Comparison of ENCODE assay signal across 9 mouse cellular contexts in genomic region chr6:81768669-81769537, GRCm38 (mm10).
A peak's percentile ranks its signal among the peaks of the same experiment; 100 is the strongest.
DNase-seq lines count a peak whose midpoint lies in the region; ATAC-seq and TF ChIP-seq lines count a peak whose summit lies in the region.
"Had no signal": no experiment of that assay in that cellular context is flagged by ENCODE, and none has a peak within 500 bp of the region (broad histone marks: within the 10 kb centered on the region; RNA-seq: fewer than 3 reads in every experiment).

No protein-coding gene starts in this region.

- TF ChIP-seq CTCF in hindbrain, postnatal 0 days (IDR thresholded peaks at IDR 0.05; ENCODE audit: low read depth) = peak; percentile 74

- no peak overlapping the region for H3K4me3 ChIP-seq in embryonic facial prominence, embryonic 11.5 days (ENCODE audit: low read depth, low read length)
- no peak overlapping the region for H3K4me3 ChIP-seq in embryonic facial prominence, embryonic 10.5 days
- no peak overlapping the region for H3K4me3 ChIP-seq in hindbrain, postnatal 0 days (ENCODE audit: low read length)

- no peak overlapping the region for H3K4me2 ChIP-seq in embryonic facial prominence, embryonic 11.5 days (ENCODE audit: low read depth, low read length)
- no peak overlapping the region for H3K4me2 ChIP-seq in hindbrain, postnatal 0 days (ENCODE audit: low read depth, low read length)

- H3K4me1 ChIP-seq in embryonic facial prominence, embryonic 11.5 days (ENCODE audit: control insufficient read depth, insufficient read depth, low read length) = no peaks in the 10 kb centered on the region
- no peaks in the 10 kb centered on the region for H3K4me1 ChIP-seq in embryonic facial prominence, embryonic 10.5 days
- H3K4me1 ChIP-seq in hindbrain, postnatal 0 days (ENCODE audit: insufficient read depth, low read length) = no peaks in the 10 kb centered on the region

- H3K36me3 ChIP-seq in embryonic facial prominence, embryonic 11.5 days (replicated peaks; ENCODE audit: control insufficient read depth, insufficient read depth, low read depth, low read length) = no peaks in the 10 kb centered on the region
- no peaks in the 10 kb centered on the region for H3K36me3 ChIP-seq in embryonic facial prominence, embryonic 10.5 days (replicated peaks)
- no peaks in the 10 kb centered on the region for H3K36me3 ChIP-seq in hindbrain, postnatal 0 days (ENCODE audit: insufficient read depth, low read length)
- H3K36me3 ChIP-seq: G1E had no signal

- H3K27me3 ChIP-seq in embryonic facial prominence, embryonic 11.5 days (ENCODE audit: control insufficient read depth, insufficient read depth, low read length) = no peaks in the 10 kb centered on the region
- no peaks in the 10 kb centered on the region for H3K27me3 ChIP-seq in embryonic facial prominence, embryonic 10.5 days (replicated peaks; ENCODE audit: low read depth, poor library complexity, severe bottlenecking)
- no peaks in the 10 kb centered on the region for H3K27me3 ChIP-seq in hindbrain, postnatal 0 days (ENCODE audit: insufficient read depth, low read length)

- H3K27ac ChIP-seq in embryonic facial prominence, embryonic 11.5 days (replicated peaks; ENCODE audit: low read depth, low read length) = no peak overlapping the region
- H3K27ac ChIP-seq in embryonic facial prominence, embryonic 10.5 days (replicated peaks) = no peak overlapping the region
- no peak overlapping the region for H3K27ac ChIP-seq in hindbrain, postnatal 0 days

- WGBS in embryonic facial prominence, embryonic 11.5 days = 57% methylated on average over 5 of the region's 5 CpGs
- WGBS in embryonic facial prominence, embryonic 10.5 days = 65% methylated on average over 5 of the region's 5 CpGs
- WGBS in hindbrain, postnatal 0 days = 39% methylated on average over 5 of the region's 5 CpGs

- no peak for ATAC-seq in embryonic facial prominence, embryonic 11.5 days (replicated peaks; ENCODE audit: insufficient number of reproducible peaks, low FRiP score, low TSS enrichment, low read depth)
- peak; percentile 74 for ATAC-seq in hindbrain, postnatal 0 days
- ATAC-seq in megakaryocyte, adult 5-6 weeks (ENCODE audit: poor library complexity, severe bottlenecking) = no peak

- no peak overlapping the region for H3K9ac ChIP-seq in embryonic facial prominence, embryonic 11.5 days (replicated peaks; ENCODE audit: low read length)
- no peak overlapping the region for H3K9ac ChIP-seq in hindbrain, postnatal 0 days (replicated peaks; ENCODE audit: low read length)

- DNase-seq in embryonic facial prominence, embryonic 11.5 days (ENCODE audit: low spot score) = peak; percentile 72
- DNase-seq in embryonic facial prominence, embryonic 10.5 days (ENCODE audit: low spot score) = no peak
- peak; percentile 30 to 40 for DNase-seq in right cerebral cortex, postnatal 10 days (ENCODE audit: low spot score in 2 of 2)
- no peak for DNase-seq in right cerebral cortex, adult 18-20 months
- DNase-seq in hindbrain, postnatal 0 days (ENCODE audit: low spot score) = peak; percentile 90
- DNase-seq in retina, adult 2 months (ENCODE audit: low read depth, low spot score) = peak; percentile 8
- no peak for DNase-seq in natural killer cell, adult 2 months (ENCODE audit: low spot score in 2 of 2)

- H3K9me3 ChIP-seq in embryonic facial prominence, embryonic 11.5 days (replicated peaks; ENCODE audit: control insufficient read depth, low read length) = no peaks in the 10 kb centered on the region
- H3K9me3 ChIP-seq in embryonic facial prominence, embryonic 10.5 days = no peaks in the 10 kb centered on the region
- no peaks in the 10 kb centered on the region for H3K9me3 ChIP-seq in hindbrain, postnatal 0 days (ENCODE audit: low read length)

Comparison
In these comparisons a context has a peak if more than half of its experiments do, and no peak if none do; other contexts are left out.
1. DNase-seq: peak in embryonic facial prominence, embryonic 11.5 days (single experiment), right cerebral cortex, postnatal 10 days (2 of 2), hindbrain, postnatal 0 days (single experiment) and retina, adult 2 months (single experiment); none in embryonic facial prominence, embryonic 10.5 days (single experiment), right cerebral cortex, adult 18-20 months (single experiment) and natural killer cell, adult 2 months (0 of 2).